Mouse (Mus musculus) left cerebral cortex, adult 2 months (tissue): ENCODE measurements around the gene Banp. TPM values are rescaled to one million over a fixed set of nuclear protein-coding genes. Genes with fewer than 3 reads are reported as not detected.

ENCODE experiments used
- DNase-seq, 2 experiments: peaks; one replicate each; pipeline ENCODE4 v3.0.0; 2021 to 2022; ENCODE audit warnings: low spot score in 2 of 2, mixed read lengths in 1 of 2; ENCODE audit errors: extremely low spot score in 1 of 2
- H3K27ac ChIP-seq: fragments of 200-600 bp; 2 replicates; pipeline ENCODE4 v1.8.1; 2022
- H3K4me3 ChIP-seq: fragments of 200-600 bp; 2 replicates; pipeline ENCODE4 v1.8.1; 2022
- CTCF ChIP-seq: fragments of 200-600 bp; IDR thresholded peaks from 2 replicates; pipeline ENCODE4 v1.8.1; 2022; ENCODE audit warnings: antibody characterized with exemption, mild to moderate bottlenecking, moderate library complexity
- intact Hi-C: fragments of 180-260 bp; cut with DNase I; formaldehyde crosslinking; loops from one replicate; pipeline ENCODE4 v1.15.1; 2025
- total RNA-seq, 2 experiments: library from RNA; stranded (reverse); gene quantifications; 2 replicates each; pipeline ENCODE4 v1.2.3; 2021

Gene Banp
- total RNA-seq, 2 experiments from 2014 or later: 31.4 to 62.5 TPM

- intact Hi-C loops: no loop called here
- no peak overlapping the region for H3K27ac ChIP-seq
- TF ChIP-seq CTCF: no peak
These were observed 43.4 kb downstream of the Banp start for GRCm38 (mm10) chr8:121992911-121993310.

DNA sequence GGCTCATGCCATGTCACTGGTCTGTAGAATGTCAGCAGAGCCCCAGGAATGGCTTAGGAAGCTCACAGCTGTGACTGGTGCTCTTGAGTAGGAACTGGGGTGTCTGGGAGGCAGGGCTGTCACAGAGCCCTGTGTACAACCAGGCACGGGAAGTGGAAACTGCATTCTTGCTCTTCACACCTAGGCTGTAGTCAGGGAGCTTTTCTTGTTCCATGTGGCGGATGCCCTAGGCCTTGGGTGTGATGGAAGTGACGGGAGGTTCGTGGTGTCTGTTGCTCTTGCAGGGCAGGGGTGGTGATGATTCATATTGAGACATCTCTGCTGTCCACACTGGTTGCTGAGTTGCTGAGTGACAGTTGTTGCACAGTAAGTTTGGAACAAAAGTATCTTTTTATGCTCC, 45.6 kb downstream of the Banp start:
- TF ChIP-seq CTCF: no peak
- intact Hi-C loops: no loop called here
- H3K27ac ChIP-seq: no peak overlapping the region
- no peak for DNase-seq
- H3K4me3 ChIP-seq: no peak overlapping the region

More at GRCm38 (mm10) chr8:121992911-121993310, 43.4 kb downstream of the Banp start:
- no peak overlapping the region for H3K4me3 ChIP-seq
- no peak for DNase-seq

- DNase-seq: no peak
- H3K4me3 ChIP-seq: no peak overlapping the region
- no peak overlapping the region for H3K27ac ChIP-seq
- no peak for TF ChIP-seq CTCF
- intact Hi-C loops: no loop called here
These were observed 46.3 kb downstream of the Banp start for GRCm38 (mm10) chr8:121995895-121996294.

DNA sequence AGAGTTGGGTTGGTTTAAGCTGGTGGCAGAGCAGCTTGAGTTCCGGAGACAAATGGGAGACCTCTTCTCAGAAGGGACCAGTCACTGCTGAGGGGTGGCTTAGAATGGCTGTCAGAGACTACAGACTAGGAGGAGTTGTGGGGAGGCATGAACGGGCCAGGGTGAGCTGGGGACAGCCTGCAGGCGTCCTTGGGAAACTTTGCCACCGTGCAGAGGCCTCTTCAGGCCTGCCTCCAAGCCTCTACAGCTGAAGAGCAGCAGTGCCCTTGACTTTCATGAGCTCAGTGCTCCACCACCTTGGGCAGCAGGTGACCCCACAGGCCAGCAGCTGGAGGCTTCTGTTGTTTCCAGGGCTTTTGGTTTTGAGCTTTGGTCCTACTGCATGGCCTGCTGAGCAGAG, 49.1 kb downstream of the Banp start:
- intact Hi-C loops: no loop called here
- no peak for DNase-seq
- no peak overlapping the region for H3K27ac ChIP-seq
- no peak overlapping the region for H3K4me3 ChIP-seq
- no peak for TF ChIP-seq CTCF

DNA sequence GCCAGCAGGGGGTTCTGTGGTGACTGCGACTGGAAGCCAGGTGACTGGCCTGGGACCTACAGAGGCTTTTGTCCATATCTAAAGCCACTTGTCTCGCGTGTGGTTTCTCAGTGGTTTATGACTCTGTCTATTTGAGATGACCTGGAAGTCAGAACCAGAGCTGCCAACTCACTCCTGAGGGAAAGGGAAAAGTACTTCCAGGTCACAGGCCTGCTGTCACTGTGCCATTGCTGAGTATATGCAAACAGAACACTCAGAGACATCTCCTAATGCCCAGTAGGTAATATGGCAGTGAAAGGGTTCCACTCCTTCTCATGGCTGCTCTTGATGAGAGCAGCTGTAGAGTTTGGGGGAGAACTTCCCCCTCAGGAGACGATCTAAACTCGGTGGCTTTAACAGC, 49.7 kb downstream of the Banp start:
- no peak; the same call in 1 of the 2 replicates for TF ChIP-seq CTCF

DNA sequence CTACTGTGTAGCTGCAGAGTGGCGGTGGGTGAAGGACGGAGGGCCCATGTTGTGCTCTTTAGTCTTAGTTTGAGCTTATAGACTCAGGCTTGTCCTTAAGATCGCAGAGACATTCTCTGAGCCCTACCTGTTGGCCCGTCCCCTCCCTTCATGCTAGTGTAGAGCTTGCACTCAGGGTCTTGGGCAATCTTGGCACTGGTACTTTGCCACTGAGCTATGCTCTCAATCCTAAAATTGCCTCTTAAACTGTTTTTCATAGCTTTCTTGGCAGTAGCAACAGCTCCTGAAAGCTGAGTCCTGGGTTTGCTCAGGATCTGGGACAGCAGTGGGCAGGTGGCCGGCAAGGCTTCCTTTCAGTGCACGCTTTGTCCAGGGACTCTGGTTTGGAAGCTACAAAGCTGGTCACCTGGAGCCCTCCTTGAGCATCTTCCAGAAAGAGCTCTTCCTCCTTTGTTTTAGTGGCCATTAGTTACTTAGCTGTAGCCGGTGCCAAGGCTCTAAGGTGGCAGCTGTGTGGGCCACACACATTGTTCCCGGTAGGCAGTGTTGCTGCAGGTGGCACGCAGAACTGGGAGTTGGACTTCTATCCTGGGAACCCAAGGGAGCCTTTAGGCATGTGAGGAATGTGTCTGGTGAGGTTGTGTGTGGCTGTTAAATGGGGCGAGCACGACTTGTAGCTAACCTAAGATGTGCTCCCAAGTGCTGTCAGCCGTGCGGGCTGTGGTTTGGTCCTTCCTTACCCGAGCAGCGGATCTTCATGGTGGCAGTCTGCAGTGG, 52.0 kb downstream of the Banp start:
- Histone ChIP-seq H3K4me3 (no peak overlapping the region), H3K27ac (no peak overlapping the region)
- no peak for TF ChIP-seq CTCF
- intact Hi-C loops: no loop called here
- DNase-seq: no peak

More for the DNA sequence above, 49.7 kb downstream of the Banp start:
- no peak for DNase-seq
- no peak overlapping the region for H3K27ac ChIP-seq
- no peak overlapping the region for H3K4me3 ChIP-seq
- intact Hi-C loops: no loop called here

DNA sequence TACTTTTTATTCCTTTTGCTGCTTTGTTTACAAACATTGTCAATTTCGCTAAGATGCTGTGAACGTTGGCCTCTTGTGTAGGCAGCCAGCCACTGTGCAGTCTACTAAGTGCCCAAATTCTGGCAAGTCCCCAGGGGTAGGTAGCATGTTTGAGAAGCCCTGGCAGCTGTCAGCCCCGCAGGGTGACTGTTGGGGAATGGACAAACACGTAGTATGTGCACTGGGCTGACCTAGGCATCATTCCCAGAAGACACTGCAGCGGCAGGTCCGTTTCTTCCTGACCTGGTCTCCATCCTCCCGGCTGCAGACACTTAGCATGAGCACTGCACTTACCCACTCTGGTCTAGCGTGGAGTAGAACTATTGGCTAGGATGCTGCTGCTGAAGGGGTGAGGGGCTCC, 54.1 kb downstream of the Banp start:
- DNase-seq: no peak
- no peak overlapping the region for H3K27ac ChIP-seq
- no peak for TF ChIP-seq CTCF
- no peak overlapping the region for H3K4me3 ChIP-seq
- intact Hi-C loops: no loop called here

GRCm38 (mm10) chr8:122004131-122004530, 54.6 kb downstream of the Banp start:
- H3K4me3 ChIP-seq: no peak overlapping the region
- intact Hi-C loops: no loop called here
- no peak for DNase-seq
- TF ChIP-seq CTCF: no peak
- no peak overlapping the region for H3K27ac ChIP-seq

DNA sequence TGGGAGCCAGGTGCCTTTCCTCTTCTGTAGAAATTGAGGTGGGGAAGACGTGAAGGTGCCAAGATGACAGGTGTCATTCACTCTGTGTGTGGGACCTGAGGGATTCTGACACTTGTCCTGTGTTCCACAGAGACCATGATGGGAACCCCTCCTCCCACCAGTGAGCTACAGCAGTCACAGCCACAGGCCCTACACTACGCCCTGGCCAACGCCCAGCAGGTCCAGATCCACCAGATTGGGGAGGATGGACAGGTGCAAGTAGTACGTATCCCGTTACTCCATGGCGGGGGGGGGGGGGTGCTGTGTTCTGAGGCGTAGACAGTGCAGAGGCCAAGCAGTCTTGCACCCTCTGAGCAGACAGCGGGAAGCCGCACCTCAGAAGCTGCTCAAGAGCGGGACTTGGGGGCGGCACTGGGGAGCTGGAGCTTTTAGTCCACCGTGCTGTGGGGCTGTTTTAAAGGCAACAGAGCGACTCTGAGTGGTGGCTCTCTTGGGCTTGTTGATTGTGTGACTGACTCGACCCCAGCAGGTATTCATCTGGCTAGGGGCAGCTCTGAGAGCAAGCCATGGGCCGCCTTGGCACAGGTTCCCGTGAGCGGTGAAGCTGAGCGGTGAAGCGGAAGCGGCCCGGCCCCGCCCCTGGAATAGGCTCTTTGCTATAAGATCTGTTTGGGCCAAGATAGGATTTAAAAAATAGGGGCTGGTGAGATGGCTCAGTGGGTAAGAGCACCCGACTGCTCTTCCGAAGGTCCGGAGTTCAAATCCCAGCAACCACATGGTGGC, 56.1 kb downstream of the Banp start:
- Histone ChIP-seq H3K27ac (no peak overlapping the region), H3K4me3 (no peak overlapping the region)
- no peak for DNase-seq
- TF ChIP-seq CTCF: no peak
- intact Hi-C loops: loop anchor here (2.0 kb wide), 1 partner anchor 79 kb away; no protein-coding TSS in a partner anchor

DNA sequence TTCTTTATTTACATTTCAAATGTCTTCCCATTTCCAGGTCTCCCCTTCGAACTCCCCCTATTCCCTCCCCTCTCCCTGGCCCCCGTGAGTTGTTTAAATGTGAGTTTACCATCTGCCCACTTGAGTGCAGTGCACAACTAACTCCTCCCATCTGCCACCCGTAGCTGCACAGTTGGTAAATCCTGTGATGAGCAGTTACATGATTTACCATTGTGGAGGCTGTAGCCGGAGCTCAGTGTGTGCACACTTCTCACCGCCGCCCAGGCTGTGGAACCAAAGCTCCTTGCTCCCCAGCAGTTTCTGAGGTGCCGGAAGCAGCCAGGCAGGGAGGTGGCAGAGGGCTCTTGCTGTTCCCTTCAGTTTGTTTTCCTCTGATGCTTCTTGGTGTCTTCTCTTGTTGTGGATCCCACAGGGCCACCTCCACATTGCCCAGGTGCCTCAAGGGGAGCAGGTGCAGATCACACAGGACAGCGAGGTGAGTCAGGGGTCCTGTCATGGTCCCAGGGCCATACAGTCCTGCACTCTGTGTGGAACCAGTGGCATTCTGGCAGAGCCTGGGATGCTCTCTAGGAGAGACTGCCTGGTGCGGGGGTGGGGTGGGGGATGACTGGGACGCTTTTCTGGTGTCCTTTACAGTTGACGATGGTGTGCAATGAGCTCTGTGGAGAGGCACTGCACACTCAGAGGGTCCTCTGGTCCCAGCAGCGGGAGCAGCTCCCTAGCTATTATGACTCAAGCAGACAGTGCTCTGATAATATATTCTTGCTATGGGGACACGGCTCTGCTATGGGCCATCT, 57.3 kb downstream of the Banp start:
- Histone ChIP-seq H3K27ac (peak overlapping the region; percentile 85), H3K4me3 (peak overlapping the region; percentile 42)
- DNase-seq: peak in 1 of 2 experiments; percentile 65
- no peak for TF ChIP-seq CTCF
- intact Hi-C loops: loop anchor here (2.0 kb wide), 1 partner anchor 78 kb away; no protein-coding TSS in a partner anchor

GRCm38 (mm10) chr8:122008395-122008794, 58.8 kb downstream of the Banp start:
- DNase-seq: no peak
- TF ChIP-seq CTCF: no peak
- Histone ChIP-seq H3K4me3 (no peak overlapping the region), H3K27ac (no peak overlapping the region)
- intact Hi-C loops: no loop called here

GRCm38 (mm10) chr8:122010638-122011037, 61.1 kb downstream of the Banp start:
- Histone ChIP-seq H3K27ac (peak overlapping the region; percentile 22), H3K4me3 (no peak overlapping the region)
- no peak for DNase-seq
- intact Hi-C loops: no loop called here
- no peak for TF ChIP-seq CTCF
